Mouse (Mus musculus) embryo, embryonic 11.5 days (tissue): Measurements from ENCODE around the gene Ccnb2.
"Not testable (repeated sequence)": the region's sequence is repeated elsewhere in the genome, so short reads cannot be mapped to it uniquely, and the experiment has no call there.

ENCODE experiments used
- DNase-seq: peaks from one replicate; pipeline ENCODE4 v3.0.0-alpha.2; 2012; ENCODE audit warnings: low read depth, low spot score

The Ccnb2 gene

GRCm38 (mm10) chr9:70421257-70422056, at the start of gene Ccnb2:
TSS of gene Ccnb2 (minus strand) at chr9:70421547.
- peak; percentile 86 for DNase-seq

- not testable (repeated sequence) for DNase-seq
Measured at GRCm38 (mm10) chr9:70463091-70463490, 41.7 kb upstream of the Ccnb2 start.

GRCm38 (mm10) chr9:70452371-70452770, 31.0 kb upstream of the Ccnb2 start:
- no peak for DNase-seq

GRCm38 (mm10) chr9:70449072-70449471, 27.7 kb upstream of the Ccnb2 start:
- DNase-seq, result no peak

GRCm38 (mm10) chr9:70439959-70440358, 18.6 kb upstream of the Ccnb2 start:
- no peak for DNase-seq

- DNase-seq, result no peak
Measured at GRCm38 (mm10) chr9:70422661-70423060, 1.3 kb upstream of the Ccnb2 start.

GRCm38 (mm10) chr9:70416412-70416811, 4.9 kb downstream of the Ccnb2 start:
- DNase-seq, result no peak

- no peak for DNase-seq
Measured at GRCm38 (mm10) chr9:70413038-70413437, 8.3 kb downstream of the Ccnb2 start.

- DNase-seq, result no peak
Measured at GRCm38 (mm10) chr9:70410668-70411067, 10.7 kb downstream of the Ccnb2 start.

- no peak for DNase-seq
Measured at GRCm38 (mm10) chr9:70409743-70410142, 11.6 kb downstream of the Ccnb2 start.

- DNase-seq, result no peak
Measured at GRCm38 (mm10) chr9:70408791-70409190, 12.6 kb downstream of the Ccnb2 start.

GRCm38 (mm10) chr9:70406596-70406995, 14.8 kb downstream of the Ccnb2 start:
- DNase-seq, result no peak

- DNase-seq, result no peak
Measured at GRCm38 (mm10) chr9:70401937-70402539, 19.3 kb downstream of the Ccnb2 start.

GRCm38 (mm10) chr9:70396083-70396482, 25.3 kb downstream of the Ccnb2 start:
- no peak for DNase-seq

GRCm38 (mm10) chr9:70395617-70396016, 25.7 kb downstream of the Ccnb2 start:
- no peak for DNase-seq

- DNase-seq, result peak; percentile 46
Measured at GRCm38 (mm10) chr9:70392563-70392907, 28.8 kb downstream of the Ccnb2 start.

GRCm38 (mm10) chr9:70391660-70392562, 29.4 kb downstream of the Ccnb2 start:
- no peak for DNase-seq

- no peak for DNase-seq
Measured at GRCm38 (mm10) chr9:70391042-70391441, 30.3 kb downstream of the Ccnb2 start.

GRCm38 (mm10) chr9:70389548-70389947, 31.8 kb downstream of the Ccnb2 start:
- DNase-seq, result no peak

- no peak for DNase-seq
Measured at GRCm38 (mm10) chr9:70387410-70388119, 33.8 kb downstream of the Ccnb2 start.

GRCm38 (mm10) chr9:70384958-70385728, 36.2 kb downstream of the Ccnb2 start:
- DNase-seq, result no peak
